12 mouse cellular contexts compared by ENCODE assay signal in the genomic region with DNA sequence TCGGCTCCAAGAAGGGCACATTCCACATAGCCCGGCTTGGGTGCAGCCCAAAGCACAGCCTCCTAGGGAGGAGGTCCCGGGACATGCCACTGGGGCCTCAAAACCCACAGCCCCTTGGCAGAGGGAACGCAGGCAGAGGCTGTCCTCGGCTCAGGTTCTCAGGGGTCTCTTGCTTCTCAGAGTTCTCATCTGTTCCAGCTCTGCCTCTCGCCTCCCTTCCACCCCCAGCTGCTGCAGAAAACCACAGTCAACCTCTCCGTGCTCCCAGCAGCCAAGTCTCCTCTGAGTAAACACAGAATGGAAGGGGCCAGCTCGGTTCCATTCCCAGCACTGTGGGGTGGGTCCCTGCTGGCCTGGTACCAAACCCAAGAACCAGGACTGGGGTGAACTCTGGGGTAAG. TPM values are rescaled to one million over a fixed set of nuclear protein-coding genes. Genes with fewer than 3 reads are reported as not detected.
DNase-seq lines count a peak whose midpoint lies in the region; ATAC-seq and TF ChIP-seq lines count a peak whose summit lies in the region.
"Had no signal": no experiment of that assay in that cellular context is flagged by ENCODE, and none has a peak within 500 bp of the region (broad histone marks: within the 10 kb centered on the region; RNA-seq: fewer than 3 reads in every experiment).

No protein-coding gene starts in this region.

- H3K27me3 ChIP-seq in lung, embryonic 14.5 days (ENCODE audit: insufficient read depth, low read length), result no peaks in the 10 kb centered on the region
- no peaks in the 10 kb centered on the region for H3K27me3 ChIP-seq in intestine, embryonic 15.5 days (replicated peaks)
- H3K27me3 ChIP-seq in stomach, embryonic 15.5 days (replicated peaks), result no peaks in the 10 kb centered on the region
- H3K27me3 ChIP-seq in thymus, adult 2 months (ENCODE audit: control insufficient read depth, insufficient read depth, low read length), result no peaks in the 10 kb centered on the region
- H3K27me3 ChIP-seq: neural tube, embryonic 13.5 days had no signal

- WGBS in lung, embryonic 14.5 days, result 18% methylated on average over 8 of the region's 8 CpGs
- WGBS in intestine, embryonic 15.5 days, result 31% methylated on average over 8 of the region's 8 CpGs
- 26% methylated on average over 8 of the region's 8 CpGs for WGBS in stomach, embryonic 15.5 days
- 38% methylated on average over 8 of the region's 8 CpGs for WGBS in thymus, adult 2 months

- H3K4me3 ChIP-seq in gastrocnemius, adult 2 months, result 0 out of 2 replicates have a peak overlapping the region, but pooled peaks have one; percentile 11
- no peak overlapping the region for H3K4me3 ChIP-seq in lung, embryonic 14.5 days (ENCODE audit: low read depth, low read length)
- H3K4me3 ChIP-seq in intestine, embryonic 15.5 days (replicated peaks), result no peak overlapping the region
- H3K4me3 ChIP-seq in stomach, embryonic 15.5 days (replicated peaks), result no peak overlapping the region
- no peak overlapping the region for H3K4me3 ChIP-seq in thymus, adult 2 months (ENCODE audit: control insufficient read depth, insufficient read depth, low read length)
- H3K4me3 ChIP-seq: liver, embryonic 15.5 days; midbrain, embryonic 13.5 days; neural tube, embryonic 13.5 days had no signal

- peaks cover 6% of the 10 kb centered on the region; the same call in 1 of the 2 replicates for H3K4me1 ChIP-seq in lung, embryonic 14.5 days (ENCODE audit: insufficient read depth)
- H3K4me1 ChIP-seq in intestine, embryonic 15.5 days (replicated peaks), result peaks cover 17% of the 10 kb centered on the region
- H3K4me1 ChIP-seq in stomach, embryonic 15.5 days, result peaks cover 20% of the 10 kb centered on the region
- no peaks in the 10 kb centered on the region for H3K4me1 ChIP-seq in thymus, adult 2 months (replicated peaks; ENCODE audit: control insufficient read depth, insufficient read depth, low read length)
- H3K4me1 ChIP-seq: liver, embryonic 15.5 days had no signal

- H3K9ac ChIP-seq in lung, embryonic 14.5 days, result no peak overlapping the region
- H3K9ac ChIP-seq in intestine, embryonic 15.5 days, result no peak overlapping the region
- H3K9ac ChIP-seq in stomach, embryonic 15.5 days, result no peak overlapping the region
- H3K9ac ChIP-seq: liver, embryonic 15.5 days; midbrain, embryonic 13.5 days; neural tube, embryonic 13.5 days had no signal

- H3K9me3 ChIP-seq in lung, embryonic 14.5 days (ENCODE audit: low read depth, low read length), result no peaks in the 10 kb centered on the region
- no peaks in the 10 kb centered on the region for H3K9me3 ChIP-seq in intestine, embryonic 15.5 days
- H3K9me3 ChIP-seq in stomach, embryonic 15.5 days, result no peaks in the 10 kb centered on the region
- H3K9me3 ChIP-seq: liver, embryonic 15.5 days; midbrain, embryonic 13.5 days; neural tube, embryonic 13.5 days had no signal

- no peaks in the 10 kb centered on the region for H3K36me3 ChIP-seq in lung, embryonic 14.5 days (ENCODE audit: insufficient read depth)
- no peaks in the 10 kb centered on the region for H3K36me3 ChIP-seq in intestine, embryonic 15.5 days
- H3K36me3 ChIP-seq in stomach, embryonic 15.5 days, result no peaks in the 10 kb centered on the region
- no peaks in the 10 kb centered on the region for H3K36me3 ChIP-seq in thymus, adult 2 months (ENCODE audit: control insufficient read depth, insufficient read depth, low read length)
- H3K36me3 ChIP-seq: liver, embryonic 15.5 days; midbrain, embryonic 13.5 days; neural tube, embryonic 13.5 days had no signal

- H3K4me2 ChIP-seq in lung, embryonic 14.5 days, result no peak overlapping the region
- no peak overlapping the region for H3K4me2 ChIP-seq in intestine, embryonic 15.5 days (replicated peaks)
- H3K4me2 ChIP-seq in stomach, embryonic 15.5 days, result peak overlapping the region; percentile 25; the same call in 1 of the 2 replicates
- H3K4me2 ChIP-seq: liver, embryonic 15.5 days; midbrain, embryonic 13.5 days; neural tube, embryonic 13.5 days had no signal

- intact Hi-C loops in gastrocnemius, adult 2 months (cut with DNase I), result no loop called here
- intact Hi-C loops in gastrocnemius, postnatal 36 days (cut with DNase I), result no loop called here

- TF ChIP-seq POLR2A in thymus, adult 2 months (IDR thresholded peaks at IDR 0.05; ENCODE audit: control insufficient read depth, extremely low read depth, insufficient read depth, low read length, poor library complexity), result no peak

- peak overlapping the region; percentile 61 for H3K27ac ChIP-seq in gastrocnemius, adult 2 months
- H3K27ac ChIP-seq in lung, embryonic 14.5 days (ENCODE audit: low read depth), result peak overlapping the region; percentile 80
- H3K27ac ChIP-seq in intestine, embryonic 15.5 days, result peak overlapping the region; percentile 60
- H3K27ac ChIP-seq in stomach, embryonic 15.5 days, result peak overlapping the region; percentile 82
- no peak overlapping the region for H3K27ac ChIP-seq in thymus, adult 2 months (ENCODE audit: control insufficient read depth, insufficient read depth, low read length)
- H3K27ac ChIP-seq: liver, embryonic 15.5 days; midbrain, embryonic 13.5 days; neural tube, embryonic 13.5 days had no signal

- DNase-seq in gastrocnemius, adult 2 months, result peak; percentile 37
- DNase-seq in gastrocnemius, postnatal 36 days, result no peak
- DNase-seq in lung, embryonic 14.5 days, result peak; percentile 70
- DNase-seq in lung, postnatal 36 days, result no peak
- no peak for DNase-seq in cerebellum, postnatal 14 days
- DNase-seq in thymus, adult 2 months, result no peak
- DNase-seq: cerebellum, adult 18-20 months had no signal

- TF ChIP-seq CTCF in gastrocnemius, adult 2 months (IDR thresholded peaks at IDR 0.05), result no peak
- TF ChIP-seq CTCF in lung, embryonic 14.5 days (IDR thresholded peaks at IDR 0.05; ENCODE audit: low read depth), result no peak
- no peak for TF ChIP-seq CTCF in thymus, adult 2 months (IDR thresholded peaks at IDR 0.05; ENCODE audit: borderline replicate concordance, control insufficient read depth, extremely low read depth, insufficient read depth, low read length, poor library complexity)

- peak; percentile 73 for ATAC-seq in lung, embryonic 14.5 days (ENCODE audit: insufficient read depth)
- peak; percentile 59; the same call in 1 of the 2 replicates for ATAC-seq in intestine, embryonic 15.5 days
- peak; percentile 48; the same call in 1 of the 2 replicates for ATAC-seq in stomach, embryonic 15.5 days (ENCODE audit: insufficient read depth, low FRiP score, low read depth)
- ATAC-seq: midbrain, embryonic 13.5 days had no signal

RNA-seq across cellular contexts. Expression of a gene that starts 25.3 kb away (rescaled TPM):
- 10 to 100 TPM; 21.5 to 28.3 TPM for total RNA-seq in gastrocnemius, adult 2 months (2021)
- 10 to 100 TPM; 20.4 to 22.4 TPM for total RNA-seq in gastrocnemius, postnatal 36 days (2021)
- polyA plus RNA-seq in lung, embryonic 14.5 days (2014; fragmentation: Nextera tagmentation; extraction: Ambion mirVana), result 11.9 and 14.1 TPM in 2 replicates
- polyA plus RNA-seq in intestine, embryonic 15.5 days (2015; fragmentation: Nextera tagmentation; extraction: Ambion mirVana), result 9.7 and 10.0 TPM in 2 replicates
- polyA plus RNA-seq in stomach, embryonic 15.5 days (2015; fragmentation: Nextera tagmentation; extraction: Ambion mirVana), result 10.7 and 11.5 TPM in 2 replicates
- polyA plus RNA-seq in thymus, adult 2 months (2012; rRNA removed), result 42.8 and 58.3 TPM in 2 replicates

Comparison
In these comparisons a context has a peak if more than half of its experiments do, and no peak if none do; other contexts are left out.
1. DNase-seq: peak in gastrocnemius, adult 2 months (single experiment) and lung, embryonic 14.5 days (single experiment); none in gastrocnemius, postnatal 36 days (0 of 2), lung, postnatal 36 days (single experiment), cerebellum, postnatal 14 days (0 of 2) and thymus, adult 2 months (single experiment).
2. Peak in every context shown above with its lines, with median percentiles within 50 percentile points of each other: ATAC-seq.